Mouse (Mus musculus) forebrain, postnatal 0 days (tissue): Measurements from ENCODE around the gene Rc3h1. TPM values are rescaled to one million over a fixed set of nuclear protein-coding genes. Genes with fewer than 3 reads are reported as not detected.
"Not testable (repeated sequence)": the region's sequence is repeated elsewhere in the genome, so short reads cannot be mapped to it uniquely, and the experiment has no call there.

Experiments used
- ATAC-seq: fragments of 200-750 bp; cut with Nextera tagmentation; 2 replicates; pipeline ENCODE4 v1.8.0; 2017; ENCODE audit warnings: mild to moderate bottlenecking, moderate library complexity
- DNase-seq: peaks from one replicate; pipeline ENCODE4 v3.0.0-alpha.2; 2015
- H3K27ac ChIP-seq: fragments of 300-500 bp; sonication (generic); 2 replicates; pipeline ENCODE4 v1.5.1; 2014; ENCODE audit warnings: low read depth, mild to moderate bottlenecking, antibody characterized with exemption, low read length, moderate library complexity, mixed read lengths
- H3K27me3 ChIP-seq: fragments of 300-500 bp; sonication (generic); 2 replicates; pipeline ENCODE4 v1.6.1; 2014; ENCODE audit warnings: mild to moderate bottlenecking, low read length, mixed read lengths; ENCODE audit not compliant: insufficient read depth
- H3K36me3 ChIP-seq: fragments of 300-500 bp; sonication (generic); 2 replicates; pipeline ENCODE4 v1.6.1; 2014; ENCODE audit warnings: mild to moderate bottlenecking, moderate library complexity; ENCODE audit not compliant: insufficient read depth
- H3K4me1 ChIP-seq: fragments of 300-500 bp; sonication (generic); 2 replicates; pipeline ENCODE4 v1.6.1; 2014; ENCODE audit warnings: antibody characterized with exemption; ENCODE audit not compliant: insufficient read depth
- H3K4me2 ChIP-seq: fragments of 300-500 bp; sonication (generic); 2 replicates; pipeline ENCODE4 v1.6.1; 2014; ENCODE audit warnings: low read depth, mild to moderate bottlenecking, moderate library complexity
- H3K4me3 ChIP-seq: fragments of 300-500 bp; sonication (generic); 2 replicates; pipeline ENCODE4 v1.5.1; 2014; ENCODE audit warnings: low read depth, low read length, mixed read lengths
- H3K9ac ChIP-seq: fragments of 300-500 bp; sonication (generic); 2 replicates; pipeline ENCODE4 v1.6.1; 2014; ENCODE audit warnings: mild to moderate bottlenecking
- H3K9me3 ChIP-seq: fragments of 300-500 bp; sonication (generic); 2 replicates; pipeline ENCODE4 v1.6.1; 2016; ENCODE audit warnings: low read length
- CTCF ChIP-seq: sonication (generic); IDR thresholded peaks from 2 replicates; pipeline ENCODE4 v1.5.1; 2016; ENCODE audit warnings: antibody characterized with exemption, control low read depth, low read depth
- WGBS: fragments of 180-500 bp; shearing (Covaris S2); extraction: QIAGEN DNeasy Blood & Tissue Kit; methylation state at CpG from one replicate; pipeline ENCODE4 v1.1.7; 2014; 5-methylcytosine and 5-hydroxymethylcytosine counted together
- polyA plus RNA-seq: library from polyadenylated mRNA; unstranded; fragments of >200 nt; fragmentation: Nextera tagmentation; extraction: Ambion mirVana; gene quantifications from 2 replicates; pipeline ENCODE4 v1.2.1, GENCODE M21; 2015
- total RNA-seq: library from RNA; depleted of rRNA; stranded (reverse); fragments of >200 nt; gene quantifications from 2 replicates; pipeline ENCODE4 v1.2.3, GENCODE M21; 2014; rRNA removed

Gene Rc3h1
- 14.9 and 20.8 TPM in 2 replicates for total RNA-seq
- 3.3 and 6.1 TPM in 2 replicates for polyA plus RNA-seq

DNA sequence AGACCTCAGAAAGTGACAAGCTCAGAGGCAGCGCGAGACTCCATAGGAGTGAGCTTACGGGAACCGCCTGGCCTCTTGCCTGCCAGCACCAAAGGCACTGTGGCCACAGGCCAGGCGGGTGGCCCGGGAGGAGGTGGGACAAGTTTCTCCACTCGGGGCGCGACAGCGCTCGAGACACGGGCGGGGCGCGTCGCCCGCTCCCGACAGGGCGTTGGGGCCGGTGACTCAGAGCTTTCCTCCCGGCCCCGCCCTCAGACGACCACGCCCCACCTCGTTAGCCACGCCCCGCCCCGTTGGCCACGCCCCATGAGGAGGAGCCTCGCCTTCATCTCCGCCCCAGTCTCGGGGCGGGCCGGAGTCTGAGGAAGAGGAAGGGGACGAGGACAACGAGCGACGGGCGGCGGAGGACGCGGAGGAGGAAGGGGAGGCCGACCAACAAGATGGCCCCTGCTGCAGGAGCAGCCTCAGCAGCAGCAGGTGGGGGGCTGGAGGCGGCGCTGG is at the start of gene Rc3h1:
TSS of gene Rc3h1 (plus strand) at position 362 of the 501 bp plus-strand sequence.
- Histone ChIP-seq H3K27me3 (no peaks in the 10 kb centered on the region), H3K4me2 (peak within 1 kb of the TSS; percentile 58), H3K9ac (peak within 1 kb of the TSS; percentile 96), H3K4me3 (peak within 1 kb of the TSS; percentile 83), H3K4me1 (peaks cover 15% of the 10 kb centered on the region), H3K27ac (peak within 1 kb of the TSS; percentile 87), H3K9me3 (no peaks in the 10 kb centered on the region), H3K36me3 (no peaks in the 10 kb centered on the region)
- peak; percentile 94 for ATAC-seq
- TF ChIP-seq CTCF, result no peak
- peak; percentile 96 for DNase-seq
- under 1% methylated on average over 43 of the region's 45 CpGs for WGBS

DNA sequence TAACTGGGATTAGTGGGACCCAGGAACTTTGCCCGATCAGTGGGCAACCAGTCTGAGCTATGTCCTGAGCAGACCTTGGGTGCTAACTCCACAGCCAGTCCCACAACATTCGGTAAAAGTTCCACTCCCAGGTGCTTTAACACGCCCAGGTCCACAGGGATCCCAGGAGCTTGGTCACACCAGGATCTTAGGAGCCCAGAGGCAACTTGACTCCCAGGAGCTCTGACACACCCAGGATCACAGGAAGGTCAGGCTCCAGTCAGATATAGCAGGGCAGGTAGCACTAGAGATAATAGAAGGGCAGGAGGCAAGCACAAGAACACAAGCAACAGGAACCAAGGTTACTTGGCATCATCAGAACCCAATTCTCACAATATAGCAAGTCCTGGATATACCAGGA is 48.1 kb upstream of the Rc3h1 start:
- Histone ChIP-seq H3K9ac (no peak overlapping the region), H3K4me2 (no peak overlapping the region), H3K36me3 (no peaks in the 10 kb centered on the region), H3K27me3 (no peaks in the 10 kb centered on the region), H3K4me3 (no peak overlapping the region), H3K27ac (no peak overlapping the region), H3K9me3 (no peaks in the 10 kb centered on the region), H3K4me1 (no peaks in the 10 kb centered on the region)
- WGBS, result 91% methylated on average over 3 of the region's 3 CpGs
- ATAC-seq, result no peak
- DNase-seq, result no peak
- TF ChIP-seq CTCF, result no peak

DNA sequence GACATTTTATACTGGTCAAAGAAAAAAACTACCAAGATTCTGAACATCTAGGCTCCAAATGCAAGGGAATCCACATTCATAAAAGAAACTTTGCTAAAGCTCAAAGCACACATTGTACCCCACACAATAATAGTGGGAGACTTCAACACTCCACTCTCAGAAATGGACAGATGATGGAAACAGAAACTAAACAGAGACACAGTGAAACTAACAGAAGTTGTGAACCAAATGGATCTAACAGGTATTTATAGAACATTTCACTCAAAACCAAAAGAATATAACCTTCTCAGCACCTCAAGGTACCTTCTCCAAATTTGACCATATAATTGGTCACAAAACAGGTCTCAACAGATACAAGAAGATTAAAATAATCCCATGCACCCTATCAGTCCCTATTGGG is 46.3 kb upstream of the Rc3h1 start:
- H3K36me3 ChIP-seq, ATAC-seq, H3K4me1 ChIP-seq, H3K4me2 ChIP-seq, H3K4me3 ChIP-seq, H3K9me3 ChIP-seq, H3K9ac ChIP-seq, H3K27me3 ChIP-seq, DNase-seq, H3K27ac ChIP-seq: not testable (repeated sequence)

DNA sequence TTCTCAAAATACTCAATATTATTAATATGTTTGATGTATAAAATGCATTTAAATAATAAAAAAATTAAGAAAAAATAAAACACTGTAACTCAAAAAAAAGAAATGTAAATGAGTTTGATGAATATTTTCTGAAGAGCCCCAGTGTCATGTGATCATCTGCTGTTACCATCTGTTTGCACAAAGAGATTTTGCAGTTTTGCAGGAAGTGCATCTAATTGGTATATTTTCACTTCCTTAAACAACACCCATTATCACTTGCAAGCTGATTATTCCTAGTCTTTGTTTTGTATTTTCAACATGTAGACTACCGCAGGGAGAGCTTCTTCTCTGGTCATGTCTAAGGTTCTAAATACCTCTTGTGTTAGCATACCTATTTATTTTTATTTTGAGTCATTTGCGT is 45.1 kb upstream of the Rc3h1 start:
- WGBS, result 75% methylated on average over 2 of the region's 2 CpGs
- DNase-seq (no peak), ATAC-seq (no peak)
- H3K4me3 ChIP-seq, result no peak overlapping the region
- H3K9me3 ChIP-seq, result no peaks in the 10 kb centered on the region
- H3K4me1 ChIP-seq, result no peaks in the 10 kb centered on the region
- no peak for TF ChIP-seq CTCF
- H3K4me2 ChIP-seq, result no peak overlapping the region
- no peak overlapping the region for H3K27ac ChIP-seq
- H3K27me3 ChIP-seq, result no peaks in the 10 kb centered on the region
- no peak overlapping the region for H3K9ac ChIP-seq
- H3K36me3 ChIP-seq, result no peaks in the 10 kb centered on the region

DNA sequence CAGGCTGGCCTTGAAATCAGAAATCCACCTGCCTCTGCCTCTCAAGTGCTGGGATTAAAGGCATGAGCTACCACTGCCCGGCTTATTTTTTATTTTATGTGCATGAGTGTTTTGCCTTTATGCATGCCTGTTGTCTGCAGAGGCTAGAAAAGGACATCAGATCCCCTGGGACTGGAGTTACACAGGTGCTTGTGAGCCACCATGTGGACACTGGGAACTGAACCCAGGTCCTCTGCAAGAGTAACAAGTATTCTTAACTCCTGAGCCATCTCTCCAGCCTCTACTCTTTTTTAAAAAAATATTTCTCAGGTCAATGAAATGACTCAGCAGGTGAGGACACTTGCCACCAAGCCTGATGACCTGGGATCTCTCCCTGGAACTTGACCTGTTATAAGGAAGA is 44.6 kb upstream of the Rc3h1 start:
- TF ChIP-seq CTCF, result no peak
- Histone ChIP-seq H3K9me3 (no peaks in the 10 kb centered on the region), H3K36me3 (no peaks in the 10 kb centered on the region), H3K27me3 (no peaks in the 10 kb centered on the region), H3K9ac (no peak overlapping the region), H3K4me2 (no peak overlapping the region), H3K4me3 (no peak overlapping the region), H3K27ac (no peak overlapping the region), H3K4me1 (no peaks in the 10 kb centered on the region)
- WGBS, result 88% methylated on average over 1 of the region's 1 CpGs
- no peak for DNase-seq
- no peak for ATAC-seq

DNA sequence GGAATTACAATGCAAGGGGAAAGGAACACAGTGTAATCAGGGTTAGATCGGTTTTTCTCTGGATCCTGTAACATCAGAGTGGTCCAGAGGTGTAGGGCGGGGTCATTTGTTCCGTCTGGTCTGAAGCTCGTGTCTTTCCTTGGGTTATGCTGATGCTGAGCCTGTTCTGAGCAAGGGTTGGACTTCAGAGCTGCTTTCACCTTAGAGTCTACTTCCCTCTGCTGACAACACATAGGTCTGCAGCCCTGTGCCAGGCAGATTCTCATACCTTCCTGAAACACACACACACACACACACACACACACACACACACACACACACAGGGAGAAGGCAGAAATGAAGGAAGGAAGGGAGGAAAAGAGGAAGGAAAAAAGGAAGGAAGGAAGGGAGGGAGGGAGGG is 43.2 kb upstream of the Rc3h1 start:
- no peak overlapping the region for H3K9ac ChIP-seq
- no peaks in the 10 kb centered on the region for H3K27me3 ChIP-seq
- no peak for ATAC-seq
- no peak overlapping the region for H3K27ac ChIP-seq
- H3K36me3 ChIP-seq, result no peaks in the 10 kb centered on the region
- DNase-seq, result no peak
- no peaks in the 10 kb centered on the region for H3K9me3 ChIP-seq
- 80% methylated on average over 4 of the region's 4 CpGs for WGBS
- no peak overlapping the region for H3K4me2 ChIP-seq
- no peaks in the 10 kb centered on the region for H3K4me1 ChIP-seq
- TF ChIP-seq CTCF, result peak; percentile 41; the same call in 1 of the 2 replicates
- H3K4me3 ChIP-seq, result no peak overlapping the region

DNA sequence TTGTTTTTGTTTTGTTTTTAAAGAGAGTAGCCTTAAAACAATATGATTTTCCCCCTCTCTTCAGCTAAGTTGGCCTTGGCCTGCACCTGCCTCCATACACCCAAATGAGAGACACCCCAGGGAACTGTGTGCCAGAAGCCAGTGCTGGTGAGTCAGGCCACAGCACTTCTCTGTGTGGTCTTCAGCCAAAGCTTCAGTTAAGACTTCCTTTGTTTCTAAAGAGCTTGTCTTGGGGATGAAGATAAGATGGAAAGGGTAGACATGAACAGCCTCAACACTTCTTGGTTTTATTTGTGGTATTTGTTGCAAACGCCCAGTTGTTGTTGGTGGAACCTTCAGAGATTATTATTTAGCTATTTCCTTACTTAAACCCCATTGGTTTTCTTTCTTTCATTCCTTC is 31.5 kb upstream of the Rc3h1 start:
- H3K4me3 ChIP-seq, result no peak overlapping the region
- H3K36me3 ChIP-seq, result no peaks in the 10 kb centered on the region
- no peak overlapping the region for H3K9ac ChIP-seq
- no peak overlapping the region for H3K4me2 ChIP-seq
- TF ChIP-seq CTCF, result no peak
- no peaks in the 10 kb centered on the region for H3K9me3 ChIP-seq
- H3K27ac ChIP-seq, result no peak overlapping the region
- 58% methylated on average over 1 of the region's 1 CpGs for WGBS
- no peaks in the 10 kb centered on the region for H3K27me3 ChIP-seq
- DNase-seq, result no peak
- no peak for ATAC-seq
- H3K4me1 ChIP-seq, result no peaks in the 10 kb centered on the region
